Mouse (Mus musculus) cerebellum, postnatal 25 days (tissue): ENCODE data around the gene Plekhg4.

Experiments
- DNase-seq, 2 experiments: peaks; one replicate each; pipeline ENCODE4 v3.0.0; 2021; ENCODE audit warnings: mixed read lengths in 2 of 2

Gene Plekhg4

DNA sequence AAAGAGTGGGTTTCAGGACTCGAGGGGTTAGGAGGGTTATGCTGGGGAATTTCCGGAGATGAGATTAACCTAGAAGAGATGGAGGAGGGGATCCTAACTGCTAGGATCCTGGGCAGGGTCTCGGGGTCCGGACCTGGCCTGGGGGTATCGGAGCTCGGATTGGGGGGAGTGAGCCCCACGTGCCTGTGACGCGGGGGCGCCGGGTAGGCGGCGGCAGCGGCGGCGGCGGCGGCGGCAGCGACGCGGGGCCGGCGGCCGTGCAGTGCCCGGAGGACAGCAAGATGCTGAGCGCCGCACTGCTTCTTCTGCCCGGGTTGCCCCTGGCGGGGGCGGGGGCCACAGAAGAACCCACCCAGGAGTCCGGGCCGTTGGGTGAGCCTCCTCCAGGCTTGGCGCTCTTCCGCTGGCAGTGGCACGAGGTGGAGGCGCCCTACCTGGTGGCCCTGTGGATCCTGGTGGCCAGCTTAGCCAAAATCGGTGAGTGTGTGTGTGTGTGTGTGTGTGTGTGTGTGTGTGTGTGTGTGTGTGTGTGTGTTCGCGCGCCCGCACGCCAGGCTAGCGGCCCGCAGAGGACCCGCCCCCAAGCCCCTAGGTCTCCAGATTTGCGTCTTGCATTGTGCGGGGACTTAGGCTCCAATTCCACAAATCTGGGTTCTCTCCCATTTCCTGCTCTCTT is 23.8 kb upstream of the Plekhg4 start:
- peak; percentile 78 to 80 for DNase-seq

DNA sequence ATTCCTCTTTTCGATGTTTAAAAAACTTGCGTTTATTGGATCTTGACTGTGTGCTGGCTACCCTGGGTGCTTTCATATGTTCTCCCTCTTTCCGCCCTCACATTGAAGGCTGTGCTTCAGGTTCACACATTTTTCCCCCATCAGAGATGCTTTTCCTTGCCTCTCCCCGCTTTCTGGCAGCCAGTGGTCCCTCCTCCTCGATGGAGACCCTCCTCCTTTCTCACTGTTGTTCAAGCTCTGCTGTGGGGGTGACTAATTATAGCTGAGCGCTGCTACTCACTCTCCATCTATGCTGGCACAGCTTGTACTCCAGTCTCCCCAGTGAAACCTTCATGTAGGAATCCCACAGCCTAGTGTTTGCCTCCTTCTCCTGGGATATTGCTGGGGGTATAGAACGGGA is 22.9 kb upstream of the Plekhg4 start:
- DNase-seq: peak in 1 of 2 experiments; percentile 44

GRCm38 (mm10) chr8:105353583-105354135 is 19.4 kb upstream of the Plekhg4 start:
- DNase-seq: peak; percentile 71 to 80

- DNase-seq: no peak
Measured at GRCm38 (mm10) chr8:105354549-105354948, 18.5 kb upstream of the Plekhg4 start.

DNA sequence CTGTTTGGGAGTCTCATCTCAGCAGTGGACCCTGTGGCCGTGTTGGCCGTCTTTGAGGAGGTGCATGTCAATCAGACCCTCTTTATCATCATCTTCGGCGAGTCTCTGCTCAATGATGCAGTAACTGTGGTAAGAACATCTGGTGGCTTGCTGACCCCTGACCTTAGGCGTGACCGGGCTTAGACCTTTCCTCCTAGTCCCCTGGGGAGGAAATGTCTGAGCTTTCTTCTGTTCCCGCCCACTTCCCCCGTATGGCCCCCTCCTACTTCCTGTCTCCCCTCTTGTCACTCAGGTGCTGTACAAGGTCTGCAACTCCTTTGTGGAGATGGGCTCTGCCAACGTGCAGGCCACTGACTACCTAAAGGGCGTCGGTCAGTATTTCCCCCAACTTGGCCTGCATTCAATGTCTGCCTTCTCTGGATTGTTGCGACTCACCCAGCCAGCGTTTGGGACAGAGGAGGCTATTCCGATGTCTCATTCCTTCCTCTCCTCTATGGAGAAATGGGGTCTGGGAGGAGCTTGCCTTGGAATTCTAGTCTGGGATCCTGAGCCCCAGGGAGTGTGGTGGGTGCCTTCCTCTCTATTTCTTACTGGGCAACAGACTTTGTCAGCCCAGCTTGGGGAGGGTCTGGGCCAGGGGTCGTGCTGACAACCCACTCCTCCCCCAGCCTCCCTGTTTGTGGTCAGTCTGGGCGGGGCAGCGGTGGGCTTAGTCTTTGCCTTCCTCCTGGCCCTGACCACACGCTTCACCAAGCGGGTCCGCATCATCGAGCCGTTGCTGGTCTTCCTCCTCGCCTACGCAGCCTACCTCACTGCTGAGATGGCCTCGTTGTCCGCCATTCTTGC is 17.7 kb upstream of the Plekhg4 start:
- no peak for DNase-seq

GRCm38 (mm10) chr8:105356681-105357080 is 16.4 kb upstream of the Plekhg4 start:
- DNase-seq: no peak

- DNase-seq: no peak
Measured at GRCm38 (mm10) chr8:105359208-105359607, 13.9 kb upstream of the Plekhg4 start.

- DNase-seq: peak in 1 of 2 experiments; percentile 57
Measured at GRCm38 (mm10) chr8:105359646-105360045, 13.4 kb upstream of the Plekhg4 start.

- no peak for DNase-seq
Measured at GRCm38 (mm10) chr8:105361751-105362702, 11.0 kb upstream of the Plekhg4 start.

GRCm38 (mm10) chr8:105367107-105367506 is 6.0 kb upstream of the Plekhg4 start:
- DNase-seq: no peak

DNA sequence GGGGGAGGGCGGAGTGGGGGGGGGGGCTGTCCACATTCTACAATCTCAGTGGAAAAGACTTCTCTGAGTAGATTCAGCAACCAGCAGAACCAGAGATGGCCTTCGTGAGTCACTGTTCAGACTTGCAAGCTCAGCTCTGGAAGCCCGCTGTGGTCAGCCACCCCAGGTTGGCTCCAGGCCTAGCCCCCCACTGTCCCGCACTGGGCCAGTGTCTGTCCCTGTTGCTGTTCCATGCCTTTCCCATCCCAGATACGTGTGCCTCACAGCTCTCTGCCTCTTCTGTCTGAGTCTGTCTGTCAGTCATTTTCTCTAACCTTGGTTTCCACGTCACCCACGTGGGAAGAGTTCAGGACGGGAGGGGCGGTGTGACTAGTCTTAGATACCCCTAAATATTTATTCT is 601 bp upstream of the Plekhg4 start:
- DNase-seq: peak; percentile 57 to 72

GRCm38 (mm10) chr8:105374513-105374966 is 1.5 kb downstream of the Plekhg4 start:
- peak; percentile 31 to 60 for DNase-seq

GRCm38 (mm10) chr8:105378673-105379072 is 5.6 kb downstream of the Plekhg4 start:
- peak; percentile 68 to 76 for DNase-seq

DNA sequence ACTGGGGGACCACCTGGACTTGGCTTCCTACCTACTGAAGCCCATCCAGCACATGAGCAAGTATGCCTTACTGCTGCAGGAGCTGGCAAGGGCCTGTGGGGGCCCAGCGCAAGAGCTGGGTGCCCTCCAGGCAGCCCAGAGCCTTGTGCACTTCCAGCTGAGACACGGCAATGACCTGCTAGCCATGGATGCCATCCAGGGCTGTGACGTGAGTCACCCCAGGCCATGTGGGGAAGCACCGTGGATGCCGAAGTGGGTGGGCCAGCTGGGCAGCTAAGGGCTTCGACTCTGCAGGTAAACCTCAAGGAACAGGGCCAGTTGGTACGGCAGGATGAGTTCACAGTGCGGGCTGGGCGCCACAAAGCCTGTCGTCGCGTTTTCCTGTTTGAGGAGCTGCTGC is 7.2 kb downstream of the Plekhg4 start:
- DNase-seq: no peak

DNA sequence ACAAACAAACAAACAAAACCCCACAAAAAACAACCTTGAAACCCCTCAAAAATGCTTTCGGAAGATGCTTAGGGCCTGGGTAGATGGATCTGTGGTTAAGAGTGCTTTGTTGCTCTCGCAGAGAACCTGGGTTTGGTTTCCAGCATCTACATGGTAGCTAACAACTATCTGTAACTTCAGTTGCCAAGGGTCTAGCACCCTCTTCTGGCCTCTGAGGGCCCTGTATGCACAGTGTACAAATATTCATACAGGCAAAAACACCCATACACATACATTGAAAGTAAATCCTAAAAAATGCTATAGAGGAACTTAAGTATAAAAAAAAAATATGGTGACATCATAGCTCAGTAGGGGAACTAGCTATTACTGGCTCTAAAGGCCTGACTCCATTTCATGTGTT is 11.0 kb downstream of the Plekhg4 start:
- no peak for DNase-seq

DNA sequence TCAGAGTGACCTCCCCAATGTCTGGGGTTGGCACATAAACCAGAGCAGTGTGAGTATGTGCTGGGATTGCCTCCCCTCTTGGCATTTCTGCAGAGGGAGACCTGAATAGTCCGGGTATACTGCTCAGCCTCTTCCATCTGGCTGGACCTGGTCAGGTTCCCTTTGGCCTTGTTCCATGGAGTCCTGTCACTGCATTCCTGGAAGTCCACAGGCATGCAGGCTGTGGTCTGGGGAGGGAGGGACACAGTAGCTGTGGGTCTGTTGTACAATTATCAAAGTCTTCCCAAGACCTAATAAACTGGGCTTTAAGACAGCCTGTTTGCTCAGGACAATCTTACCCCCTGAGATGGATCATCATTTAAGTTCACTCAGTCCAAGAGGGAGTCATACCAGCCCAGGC is 14.1 kb downstream of the Plekhg4 start:
- DNase-seq: peak; percentile 46 to 63

DNA sequence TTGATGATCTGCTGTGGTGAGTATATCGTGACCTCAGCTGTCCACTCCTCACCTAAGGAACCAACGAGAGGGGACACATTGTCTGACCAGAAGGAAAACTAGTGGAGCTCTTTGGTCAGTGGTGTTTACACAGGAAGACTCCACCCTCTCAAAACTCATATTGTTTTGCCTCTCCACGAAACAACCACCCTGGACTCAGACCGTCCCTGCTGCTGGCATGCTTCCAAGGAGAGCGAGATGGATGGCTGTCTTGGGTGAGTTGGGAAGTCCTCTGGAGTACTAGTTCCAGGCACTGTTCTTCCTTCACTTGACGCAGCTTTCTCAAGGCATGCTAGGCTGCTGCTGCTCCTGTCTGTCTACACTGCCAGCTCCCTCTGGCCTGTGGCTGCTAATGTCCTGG is 16.0 kb downstream of the Plekhg4 start:
- DNase-seq: no peak

DNA sequence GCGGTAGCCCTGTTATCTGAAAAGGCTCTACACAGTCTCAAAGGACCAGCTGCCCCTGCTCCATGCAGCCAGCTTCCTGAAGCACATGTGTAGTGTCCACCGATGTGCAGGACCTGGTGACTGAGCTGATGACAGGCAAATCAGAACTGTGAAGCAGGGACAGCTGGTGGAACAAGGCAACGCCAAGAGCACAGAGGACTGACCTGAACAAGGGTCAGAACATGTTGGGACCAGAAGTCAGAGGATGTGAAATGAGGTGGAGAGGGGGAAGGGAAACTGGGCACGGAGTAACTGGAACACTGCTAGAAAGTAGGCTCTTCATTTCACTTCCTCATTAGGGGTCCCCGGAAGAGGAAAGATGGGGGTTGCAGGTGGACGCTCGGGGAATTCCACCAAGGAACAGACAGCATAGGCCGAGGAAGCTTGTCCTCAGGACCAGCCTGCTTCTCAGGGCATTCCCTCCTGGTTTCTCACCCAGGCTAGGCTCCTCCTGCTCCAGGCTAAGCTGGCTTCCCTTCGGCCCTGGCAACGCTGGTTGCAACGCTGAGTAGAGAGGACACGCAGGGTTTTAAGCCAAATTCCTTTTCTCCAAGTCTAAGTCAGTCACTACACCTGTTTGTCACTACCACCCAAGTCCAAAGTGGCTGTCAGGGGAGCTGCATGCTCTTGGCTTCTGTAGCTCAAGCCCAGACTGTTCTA is 20.2 kb downstream of the Plekhg4 start:
- DNase-seq: no peak

DNA sequence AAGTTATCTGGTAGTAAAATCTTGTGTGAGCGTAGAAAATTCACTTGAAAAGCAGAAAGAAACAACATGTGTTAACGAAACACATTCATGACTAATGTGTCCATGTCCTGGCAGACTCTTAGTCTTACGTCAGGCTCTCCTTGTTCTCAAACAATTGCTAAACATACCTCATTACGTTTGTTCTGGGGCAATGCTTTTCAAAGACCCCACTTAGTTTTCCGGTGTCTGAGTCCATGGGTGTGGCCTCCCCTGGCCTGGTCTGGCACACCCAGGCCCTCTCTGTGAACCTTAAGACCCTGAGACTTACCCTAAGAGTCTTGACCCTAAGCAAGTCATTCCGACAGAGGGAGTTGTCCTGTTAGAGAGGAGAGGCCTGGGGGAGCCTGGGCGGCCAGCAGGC is 20.8 kb downstream of the Plekhg4 start:
- no peak for DNase-seq

DNA sequence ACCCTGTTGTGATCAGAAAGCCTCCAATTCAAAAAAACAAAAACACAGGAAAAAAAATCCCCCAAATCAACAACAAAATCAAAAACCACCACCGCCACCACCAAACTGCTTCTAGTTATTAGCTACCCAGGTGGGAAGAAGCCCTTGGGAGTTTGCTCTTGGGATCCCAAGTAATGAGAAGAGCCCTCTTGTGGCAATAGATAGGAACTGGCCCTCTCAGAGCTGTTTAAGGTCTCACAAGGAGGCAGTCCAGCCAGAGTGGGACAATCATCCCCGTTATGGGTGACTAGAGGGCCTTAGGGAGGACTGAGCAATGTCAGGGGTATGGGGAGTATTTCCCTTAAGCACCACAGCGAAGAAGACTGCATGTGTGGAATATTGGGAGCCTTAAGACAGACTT is 24.7 kb downstream of the Plekhg4 start:
- DNase-seq: peak; percentile 49 to 71

- DNase-seq: no peak
Measured at GRCm38 (mm10) chr8:105400016-105400415, 26.9 kb downstream of the Plekhg4 start.

DNA sequence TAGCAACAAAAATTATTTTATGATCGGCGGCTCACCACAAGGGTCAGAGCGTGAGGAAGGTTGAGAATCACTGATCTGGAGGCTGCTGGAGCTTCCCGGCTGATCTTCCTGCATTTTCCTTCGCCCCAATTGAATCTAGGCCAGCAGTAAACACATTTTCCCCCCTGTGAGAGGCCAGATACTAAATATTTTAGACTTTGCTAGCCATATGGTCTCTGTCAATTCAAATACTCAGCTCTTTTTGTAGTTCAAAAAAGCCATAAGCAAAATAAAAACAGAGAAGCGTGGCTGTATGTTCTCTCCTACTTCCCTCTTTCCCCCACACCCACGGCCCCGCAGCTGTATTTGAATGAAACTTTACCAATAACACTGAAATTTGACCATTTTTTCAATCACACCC is 30.4 kb downstream of the Plekhg4 start:
- DNase-seq: no peak
